Mouse (Mus musculus): Measurements from ENCODE around the gene Arcn1.

DNA sequence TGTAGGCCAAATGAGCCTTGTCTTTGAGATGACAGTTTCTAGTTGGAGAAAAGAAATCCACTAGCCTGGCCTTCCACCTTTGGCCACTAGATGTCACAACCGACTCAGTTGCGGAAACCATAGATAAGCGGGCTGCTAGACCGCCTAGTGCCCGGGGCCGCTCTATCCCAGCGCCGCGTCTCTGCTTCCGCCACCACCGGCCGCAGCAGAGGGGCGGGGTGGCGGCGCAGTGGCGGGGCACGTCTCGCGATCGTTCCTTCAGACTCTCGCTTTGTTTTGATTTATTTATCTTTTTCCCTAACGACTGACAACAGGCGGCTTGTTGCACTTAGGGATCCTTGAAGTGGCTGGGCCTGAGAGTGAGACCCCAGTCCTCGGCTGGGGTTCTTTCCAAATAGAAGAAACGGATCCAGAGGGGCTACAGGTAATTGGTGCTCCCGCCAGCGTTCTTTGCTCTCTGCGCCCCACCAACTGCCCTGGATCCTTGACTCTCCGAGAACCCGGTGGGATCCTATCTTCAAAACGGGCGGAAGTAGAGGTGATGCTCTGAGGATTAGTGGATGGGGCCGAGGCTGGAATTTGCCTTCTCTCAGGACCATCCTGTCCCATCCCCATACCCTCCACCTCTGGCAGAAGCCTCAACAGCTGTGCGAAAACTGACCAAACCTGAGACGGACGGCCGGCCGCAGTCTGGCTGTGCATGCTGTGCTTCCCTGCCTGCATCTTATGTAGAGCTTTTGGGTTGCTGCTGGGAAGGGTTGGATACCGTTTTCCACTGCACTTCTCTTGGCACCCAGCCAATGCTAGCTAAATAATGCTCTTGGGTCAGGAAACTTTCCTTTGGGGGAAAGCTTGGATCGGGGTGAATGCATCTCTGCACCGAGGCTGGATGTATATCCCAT is 5.4 kb upstream of the Arcn1 start:
- peak; percentile 92 for TF ChIP-seq CTCF (conservative IDR thresholded peaks at IDR 0.05; ENCODE audit: low read length)
- TF ChIP-seq NANOG (IDR thresholded peaks at IDR 0.05; ENCODE audit: borderline replicate concordance, low read length), result no peak
